Mouse (Mus musculus) MEL (cell line): ENCODE results near the gene Dnajb6. TPM values are rescaled to one million over a fixed set of nuclear protein-coding genes. Genes with fewer than 3 reads are reported as not detected.

Experiments used
- DNase-seq: peaks from one replicate; pipeline ENCODE4 v3.0.0; 2011; ENCODE audit warnings: low read depth, low spot score
- H3K27ac ChIP-seq: 2 replicates; pipeline ENCODE4 v1.5.1; 2012; ENCODE audit warnings: low read depth, mild to moderate bottlenecking, control low read depth, low read length, moderate library complexity; ENCODE audit not compliant: control insufficient read depth
- H3K27me3 ChIP-seq, 2 experiments: fragments of 150-350 bp in 1 of 2; sonication (generic) in 1 of 2; 2 replicates each; pipeline ENCODE4 v1.6.1; 2012; ENCODE audit warnings: low read length in 2 of 2, mild to moderate bottlenecking in 2 of 2, improper control_type of control experiment in 1 of 2, moderate library complexity in 1 of 2; ENCODE audit not compliant: insufficient read depth in 2 of 2, control insufficient read depth in 1 of 2
- H3K36me3 ChIP-seq, 2 experiments: 2 replicates each; pipeline ENCODE4 v1.6.1; 2012 to 2014; ENCODE audit warnings: low read length in 2 of 2, improper control_type of control experiment in 1 of 2, inconsistent platforms in 1 of 2, mild to moderate bottlenecking in 1 of 2; ENCODE audit not compliant: insufficient read depth in 2 of 2, control insufficient read depth in 1 of 2
- H3K4me1 ChIP-seq, 2 experiments: fragments of 150-350 bp in 1 of 2; sonication (generic) in 1 of 2; 2 replicates each; pipeline ENCODE4 v1.6.1; 2012; ENCODE audit warnings: low read length in 2 of 2, improper control_type of control experiment in 1 of 2, mild to moderate bottlenecking in 1 of 2; ENCODE audit not compliant: insufficient read depth in 2 of 2, control insufficient read depth in 1 of 2
- H3K4me3 ChIP-seq, 2 experiments: fragments of 150-350 bp in 1 of 2; sonication (generic) in 1 of 2; 2 replicates each; pipeline ENCODE4 v1.5.1; 2012; ENCODE audit warnings: low read depth in 2 of 2, low read length in 2 of 2, mild to moderate bottlenecking in 2 of 2, moderate library complexity in 2 of 2, control low read depth in 1 of 2, improper control_type of control experiment in 1 of 2; ENCODE audit not compliant: control insufficient read depth in 1 of 2, insufficient read depth in 1 of 2
- H3K79me2 ChIP-seq: 2 replicates; pipeline ENCODE4 v1.6.1; 2012; ENCODE audit warnings: mild to moderate bottlenecking, low read length, moderate library complexity; ENCODE audit not compliant: control insufficient read depth, poor library complexity, insufficient read depth
- H3K9ac ChIP-seq: 2 replicates; pipeline ENCODE4 v1.6.1; 2012; ENCODE audit warnings: low read depth, mild to moderate bottlenecking, control low read depth, low read length, moderate library complexity; ENCODE audit not compliant: control insufficient read depth, poor library complexity, severe bottlenecking
- H3K9me3 ChIP-seq: fragments of 150-350 bp; sonication (generic); replicated peaks from 2 replicates; pipeline ENCODE4 v1.6.1; 2012; ENCODE audit warnings: mild to moderate bottlenecking, low read length, improper control_type of control experiment, moderate library complexity; ENCODE audit not compliant: insufficient read depth
- CHD1 ChIP-seq: IDR thresholded peaks from 2 replicates; pipeline ENCODE4 v1.6.1; 2012; ENCODE audit warnings: low read depth, mild to moderate bottlenecking, inconsistent platforms, low read length, improper control_type of control experiment
- CHD2 ChIP-seq: IDR thresholded peaks from 2 replicates; pipeline ENCODE4 v1.6.1; 2011; ENCODE audit warnings: low read length, improper control_type of control experiment
- CTCF ChIP-seq, 3 experiments: IDR thresholded peaks in 2 of 3; conservative IDR thresholded peaks in 1 of 3; 2 replicates each; pipeline ENCODE4 v1.5.1; 2011 to 2012; ENCODE audit warnings: low read length in 3 of 3, low read depth in 2 of 3, mild to moderate bottlenecking in 2 of 3, improper control_type of control experiment in 1 of 3, inconsistent platforms in 1 of 3, mixed read lengths in 1 of 3, moderate library complexity in 1 of 3; ENCODE audit not compliant: control insufficient read depth in 1 of 3, insufficient read depth in 1 of 3, poor library complexity in 1 of 3, severe bottlenecking in 1 of 3
- E2F4 ChIP-seq: IDR thresholded peaks from 2 replicates; pipeline ENCODE4 v1.6.1; 2011; ENCODE audit warnings: low read depth, low read length, improper control_type of control experiment, borderline replicate concordance
- EP300 ChIP-seq, 2 experiments: IDR thresholded peaks; 2 replicates each; pipeline ENCODE4 v1.6.1; 2011; ENCODE audit warnings: improper control_type of control experiment in 2 of 2, low read length in 2 of 2, low read depth in 1 of 2, mild to moderate bottlenecking in 1 of 2
- ETS1 ChIP-seq: IDR thresholded peaks from 2 replicates; pipeline ENCODE4 v1.6.1; 2012; ENCODE audit warnings: low read depth, mild to moderate bottlenecking, inconsistent platforms, low read length, improper control_type of control experiment, moderate library complexity
- GABPA ChIP-seq: IDR thresholded peaks from 2 replicates; pipeline ENCODE4 v1.6.1; 2012; ENCODE audit warnings: low read depth, mild to moderate bottlenecking, inconsistent platforms, low read length, improper control_type of control experiment, moderate library complexity
- GATA1 ChIP-seq: IDR thresholded peaks from 2 replicates; pipeline ENCODE4 v1.6.1; 2011; ENCODE audit warnings: low read depth, low read length, improper control_type of control experiment
- HCFC1 ChIP-seq: IDR thresholded peaks from 2 replicates; pipeline ENCODE4 v1.6.1; 2012; ENCODE audit warnings: low read depth, mild to moderate bottlenecking, inconsistent platforms, low read length, improper control_type of control experiment, moderate library complexity
- JUND ChIP-seq: IDR thresholded peaks from 2 replicates; pipeline ENCODE4 v1.6.1; 2011; ENCODE audit warnings: low read depth, mild to moderate bottlenecking, improper control_type of control experiment, low read length
- KAT2A ChIP-seq: conservative IDR thresholded peaks from 2 replicates; pipeline ENCODE4 v1.6.1; 2012; ENCODE audit warnings: low read depth, low read length, improper control_type of control experiment, inconsistent platforms
- MAX ChIP-seq: IDR thresholded peaks from 2 replicates; pipeline ENCODE4 v1.6.1; 2011; ENCODE audit warnings: low read length, improper control_type of control experiment
- MAZ ChIP-seq: IDR thresholded peaks from 2 replicates; pipeline ENCODE4 v1.6.1; 2012; ENCODE audit warnings: low read depth, mild to moderate bottlenecking, inconsistent platforms, low read length, improper control_type of control experiment
- MXI1 ChIP-seq: IDR thresholded peaks from 2 replicates; pipeline ENCODE4 v1.6.1; 2011; ENCODE audit warnings: mild to moderate bottlenecking, low read depth, low read length, improper control_type of control experiment
- MYB ChIP-seq: IDR thresholded peaks from 2 replicates; pipeline ENCODE4 v1.6.1; 2011; ENCODE audit warnings: mild to moderate bottlenecking, low read depth, low read length, improper control_type of control experiment
- MYC ChIP-seq: IDR thresholded peaks from 2 replicates; pipeline ENCODE4 v1.6.1; 2011; ENCODE audit warnings: low read depth, mild to moderate bottlenecking, low read length, improper control_type of control experiment, moderate library complexity
- NELFE ChIP-seq: IDR thresholded peaks from 2 replicates; pipeline ENCODE4 v1.6.1; 2011; ENCODE audit warnings: low read depth, low read length, improper control_type of control experiment
- NRF1 ChIP-seq: IDR thresholded peaks from 2 replicates; pipeline ENCODE4 v1.6.1; 2014; ENCODE audit warnings: low read depth, mild to moderate bottlenecking, inconsistent platforms, low read length, improper control_type of control experiment, moderate library complexity; ENCODE audit not compliant: poor library complexity, insufficient read depth, severe bottlenecking
- POLR2AphosphoS2 ChIP-seq: IDR thresholded peaks from 2 replicates; pipeline ENCODE4 v1.6.1; 2011; ENCODE audit warnings: low read length, improper control_type of control experiment
- POLR2AphosphoS5 ChIP-seq: IDR thresholded peaks from 2 replicates; pipeline ENCODE4 v1.6.1; 2012; ENCODE audit warnings: low read depth, borderline replicate concordance, mild to moderate bottlenecking, inconsistent platforms, low read length, moderate library complexity, mixed read lengths
- RCOR1 ChIP-seq: IDR thresholded peaks from 2 replicates; pipeline ENCODE4 v1.6.1; 2012; ENCODE audit warnings: low read depth, mild to moderate bottlenecking, inconsistent platforms, low read length, improper control_type of control experiment
- SMC3 ChIP-seq: IDR thresholded peaks from 2 replicates; pipeline ENCODE4 v1.6.1; 2011; ENCODE audit warnings: low read depth, low read length, improper control_type of control experiment
- TAL1 ChIP-seq: IDR thresholded peaks from 2 replicates; pipeline ENCODE4 v1.6.1; 2012; ENCODE audit warnings: mild to moderate bottlenecking, inconsistent platforms, low read length, moderate library complexity, mixed read lengths
- TBP ChIP-seq: IDR thresholded peaks from 2 replicates; pipeline ENCODE4 v1.8.0; 2011; ENCODE audit warnings: low read depth, low read length, improper control_type of control experiment
- TCF12 ChIP-seq: IDR thresholded peaks from 2 replicates; pipeline ENCODE4 v1.6.1; 2014; ENCODE audit warnings: low read depth, mild to moderate bottlenecking, inconsistent platforms, low read length, improper control_type of control experiment, moderate library complexity
- USF1 ChIP-seq: IDR thresholded peaks from 2 replicates; pipeline ENCODE4 v1.6.1; 2014; ENCODE audit warnings: low read depth, mild to moderate bottlenecking, inconsistent platforms, low read length, improper control_type of control experiment, moderate library complexity
- ZC3H11A ChIP-seq: IDR thresholded peaks from 2 replicates; pipeline ENCODE4 v1.6.1; 2012; ENCODE audit warnings: low read depth, mild to moderate bottlenecking, inconsistent platforms, low read length, improper control_type of control experiment
- ZKSCAN1 ChIP-seq: IDR thresholded peaks from 2 replicates; pipeline ENCODE4 v1.6.1; 2012; ENCODE audit warnings: low read depth, mild to moderate bottlenecking, inconsistent platforms, low read length, improper control_type of control experiment, moderate library complexity
- ZMIZ1 ChIP-seq: IDR thresholded peaks from 2 replicates; pipeline ENCODE4 v1.6.1; 2012; ENCODE audit warnings: low read depth, mild to moderate bottlenecking, inconsistent platforms, low read length, improper control_type of control experiment, moderate library complexity
- ZNF384 ChIP-seq: IDR thresholded peaks from 2 replicates; pipeline ENCODE4 v1.6.1; 2012; ENCODE audit warnings: low read depth, mild to moderate bottlenecking, inconsistent platforms, low read length, improper control_type of control experiment
- polyA plus RNA-seq, 2 experiments: library from polyadenylated mRNA; stranded (reverse) in 1 of 2; unstranded in 1 of 2; fragments of >175 nt in 1 of 2; fragments of >200 nt in 1 of 2; gene quantifications; 2 replicates each; pipeline versions ENCODE4 v1.2.1 to v1.2.4; 2012; ENCODE audit warnings: low replicate concordance in 2 of 2, low read depth in 1 of 2; ENCODE audit not compliant: insufficient read length in 2 of 2, insufficient read depth in 1 of 2, missing spikeins in 1 of 2
- total RNA-seq: library from RNA; depleted of rRNA; stranded (reverse); fragments of 300-350 nt; gene quantifications from 2 replicates; pipeline ENCODE4 v1.2.3, GENCODE M21; 2012

Gene Dnajb6
- total and polyA plus RNA-seq, 3 experiments, result 131 to 157 TPM; not detected in 1

GRCm38 (mm10) chr5:29861522-29861921, 126.0 kb downstream of the Dnajb6 start:
- H3K79me2 ChIP-seq, result no peaks in the 10 kb centered on the region
- no peak overlapping the region for H3K4me3 ChIP-seq
- H3K9ac ChIP-seq, result no peak overlapping the region
- DNase-seq, result no peak
- no peaks in the 10 kb centered on the region for H3K9me3 ChIP-seq
- no peaks in the 10 kb centered on the region for H3K36me3 ChIP-seq
- peaks cover 8 to 18% of the 10 kb centered on the region in 2 experiments for H3K27me3 ChIP-seq
- TF ChIP-seq POLR2AphosphoS5 (no peak), NELFE (no peak), ZMIZ1 (no peak), ETS1 (no peak), KAT2A (no peak), E2F4 (no peak), MXI1 (no peak), POLR2AphosphoS2 (no peak), GATA1 (no peak), MAZ (no peak), HCFC1 (no peak), MYB (no peak), ZC3H11A (no peak), RCOR1 (no peak), TBP (no peak), CHD1 (no peak), TCF12 (no peak), TAL1 (no peak), CHD2 (no peak)
- no peak overlapping the region for H3K27ac ChIP-seq
- no peaks in the 10 kb centered on the region for H3K4me1 ChIP-seq

GRCm38 (mm10) chr5:29862388-29862787, 126.9 kb downstream of the Dnajb6 start:
- no peaks in the 10 kb centered on the region for H3K79me2 ChIP-seq
- H3K27me3 ChIP-seq, result peaks cover 8 to 18% of the 10 kb centered on the region in 2 experiments
- no peak overlapping the region for H3K9ac ChIP-seq
- no peaks in the 10 kb centered on the region for H3K9me3 ChIP-seq
- H3K4me3 ChIP-seq, result no peak overlapping the region
- no peaks in the 10 kb centered on the region for H3K4me1 ChIP-seq
- TF ChIP-seq TAL1, result no peak
- no peak for TF ChIP-seq MYB
- no peak for TF ChIP-seq MAX
- TF ChIP-seq CHD2, result no peak
- no peak for TF ChIP-seq POLR2AphosphoS2
- TF ChIP-seq NRF1, result no peak
- TF ChIP-seq CTCF (IDR thresholded peaks at IDR 0.05 in 2 of 3, conservative IDR thresholded peaks at IDR 0.05 in 1 of 3; ENCODE audit: control insufficient read depth in 1 of 3, insufficient read depth in 1 of 3, low read depth in 2 of 3, low read length in 3 of 3, poor library complexity in 1 of 3, severe bottlenecking in 1 of 3), result no peak
- no peak for TF ChIP-seq MYC
- no peak for TF ChIP-seq GABPA
- no peak for TF ChIP-seq EP300 (IDR thresholded peaks at IDR 0.05; ENCODE audit: low read depth in 1 of 2, low read length in 2 of 2)
- TF ChIP-seq NELFE, result no peak
- no peak for TF ChIP-seq ZKSCAN1
- no peak for TF ChIP-seq ZNF384
- TF ChIP-seq JUND, result no peak
- TF ChIP-seq USF1, result no peak
- no peak for TF ChIP-seq TBP
- TF ChIP-seq SMC3, result no peak
- no peak for TF ChIP-seq KAT2A
- no peak for DNase-seq
- no peaks in the 10 kb centered on the region for H3K36me3 ChIP-seq
- H3K27ac ChIP-seq, result no peak overlapping the region
